Mouse (Mus musculus) central nervous system, embryonic 11.5 days (tissue): Measurements from ENCODE around the gene Drc7. TPM values are rescaled to one million over a fixed set of nuclear protein-coding genes. Genes with fewer than 3 reads are reported as not detected.

Experiments used
- polyA plus RNA-seq: library from polyadenylated mRNA; depleted of rRNA; stranded (reverse); fragments of >200 nt; gene quantifications from 2 replicates; pipeline ENCODE4 v1.2.3, GENCODE M21; 2012; rRNA removed

Gene Drc7
- 0.25 and 0.55 TPM in 2 replicates for polyA plus RNA-seq

GRCm38 (mm10) chr8:95054927-95055510, at the start of gene Drc7:
TSS of gene Drc7 (plus strand) at chr8:95055103.

DNA sequence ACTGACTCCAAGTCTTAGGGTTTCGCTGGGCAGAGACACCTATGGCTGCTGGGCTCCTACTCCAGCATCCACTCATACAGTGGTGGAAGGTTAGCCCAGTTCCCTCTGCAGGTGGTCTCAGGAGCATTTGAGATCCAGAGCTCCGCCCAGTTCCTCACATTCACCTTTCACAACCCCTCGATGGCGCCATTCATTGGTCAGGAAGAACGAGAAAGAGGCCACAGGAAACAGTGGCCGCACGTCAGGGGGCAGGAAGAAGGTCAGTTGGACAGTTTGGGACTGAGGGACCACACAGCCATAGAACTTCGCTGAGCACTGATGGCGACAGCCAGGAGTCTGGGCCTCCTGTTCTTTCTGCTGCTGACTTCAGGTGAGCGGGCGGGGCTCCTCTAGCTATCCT, 37.5 kb upstream of the Drc7 start, which contains the start of gene Adgrg3:
Gene Adgrg3 (plus strand): TSS at position 242 of the 400 bp plus-strand sequence.

DNA sequence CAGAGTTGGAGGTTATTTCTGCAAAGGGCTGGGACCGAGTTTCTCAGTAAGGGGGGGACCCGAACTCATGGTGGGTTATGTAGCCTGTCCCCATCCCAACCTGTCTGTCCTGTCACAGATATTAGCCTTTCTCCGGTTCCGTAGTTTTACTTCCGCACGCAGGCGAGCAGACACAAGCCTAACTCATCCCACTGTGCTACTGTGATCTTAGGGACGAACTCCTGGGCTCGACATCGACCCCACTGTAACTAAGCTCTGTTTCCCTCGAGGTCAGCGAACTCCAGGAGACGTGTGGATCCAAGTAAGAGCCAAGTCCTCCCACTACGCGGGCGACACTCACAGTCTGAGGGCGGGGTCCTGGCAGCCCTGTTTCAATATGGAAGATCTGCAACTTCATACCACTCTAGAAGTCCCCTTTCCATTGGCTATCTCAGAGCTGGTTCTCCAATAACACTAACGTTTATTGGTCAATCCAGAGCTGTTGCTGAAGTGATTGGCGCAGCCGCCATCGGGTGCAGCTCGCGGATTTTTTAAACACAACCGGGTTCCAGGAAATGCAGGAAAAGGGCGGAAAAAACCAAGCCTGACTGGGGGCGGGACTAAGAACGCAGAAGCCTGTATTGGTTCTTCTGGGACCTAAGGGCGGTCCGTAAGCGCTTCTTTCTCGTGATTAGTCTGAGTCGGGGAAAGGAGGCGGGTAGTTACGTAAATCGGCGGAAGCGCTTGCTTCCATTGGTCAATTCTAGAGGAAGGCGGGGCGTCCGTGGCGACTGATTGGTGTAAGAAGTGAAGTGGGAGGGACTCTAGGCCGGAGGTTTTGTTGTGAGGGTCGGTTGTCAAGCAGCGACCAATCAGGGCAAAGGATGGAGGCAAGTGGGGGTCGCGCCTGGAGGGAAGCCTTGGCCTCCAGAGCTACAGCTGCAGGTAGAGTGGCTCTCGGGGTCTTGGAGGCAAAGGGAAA, 25.8 kb downstream of the Drc7 start, which contains the start of gene Katnb1:
Gene Katnb1 (plus strand): TSS at position 806 of the 961 bp plus-strand sequence.

Other genes starting within 250 kb of the Drc7 start
- gene Ccl17, start 244.7 kb upstream of the Drc7 start, polyA plus RNA-seq, result 0.15 TPM in 1 of 2 replicates, not detected in the other
- gene Coq9, start 216.8 kb upstream of the Drc7 start, polyA plus RNA-seq, result 56.5 and 57.9 TPM in 2 replicates
- 71.1 and 73.5 TPM in 2 replicates for gene Ciapin1, start 216.7 kb upstream of the Drc7 start, polyA plus RNA-seq
- gene Polr2c, start 197.7 kb upstream of the Drc7 start, polyA plus RNA-seq, result 124 and 127 TPM in 2 replicates
- 15.2 and 21.9 TPM in 2 replicates for gene Dok4, start 178.8 kb upstream of the Drc7 start, polyA plus RNA-seq
- gene Ccdc102a, start 137.0 kb upstream of the Drc7 start, polyA plus RNA-seq, result 24.7 and 25.5 TPM in 2 replicates
- gene Adgrg5, start 131.4 kb upstream of the Drc7 start, polyA plus RNA-seq, result 0.20 and 0.42 TPM in 2 replicates
- gene Adgrg1, start 80.4 kb upstream of the Drc7 start, polyA plus RNA-seq, result 160 and 196 TPM in 2 replicates
- 3.7 and 5.3 TPM in 2 replicates for gene Adgrg3, start 37.4 kb upstream of the Drc7 start, polyA plus RNA-seq
- gene Katnb1, start 26.1 kb downstream of the Drc7 start, polyA plus RNA-seq, result 28.8 and 36.1 TPM in 2 replicates
- 11.5 and 13.4 TPM in 2 replicates for gene Kifc3, start 147.7 kb downstream of the Drc7 start, polyA plus RNA-seq